Mouse (Mus musculus) testis, adult 2 months (tissue): ENCODE results near the gene Zbtb48.

ENCODE experiments used
- CTCF ChIP-seq: fragments of 200-500 bp; IDR thresholded peaks from 2 replicates; pipeline ENCODE4 v1.5.1; 2012; ENCODE audit warnings: low read depth, mild to moderate bottlenecking, inconsistent platforms, low read length, moderate library complexity; ENCODE audit not compliant: control insufficient read depth, insufficient read depth, insufficient replicate concordance
- POLR2A ChIP-seq: fragments of 200-500 bp; IDR thresholded peaks from 2 replicates; pipeline ENCODE4 v1.6.1; 2012; ENCODE audit warnings: low read depth, mild to moderate bottlenecking, inconsistent platforms, low read length, moderate library complexity; ENCODE audit not compliant: control insufficient read depth

DNA sequence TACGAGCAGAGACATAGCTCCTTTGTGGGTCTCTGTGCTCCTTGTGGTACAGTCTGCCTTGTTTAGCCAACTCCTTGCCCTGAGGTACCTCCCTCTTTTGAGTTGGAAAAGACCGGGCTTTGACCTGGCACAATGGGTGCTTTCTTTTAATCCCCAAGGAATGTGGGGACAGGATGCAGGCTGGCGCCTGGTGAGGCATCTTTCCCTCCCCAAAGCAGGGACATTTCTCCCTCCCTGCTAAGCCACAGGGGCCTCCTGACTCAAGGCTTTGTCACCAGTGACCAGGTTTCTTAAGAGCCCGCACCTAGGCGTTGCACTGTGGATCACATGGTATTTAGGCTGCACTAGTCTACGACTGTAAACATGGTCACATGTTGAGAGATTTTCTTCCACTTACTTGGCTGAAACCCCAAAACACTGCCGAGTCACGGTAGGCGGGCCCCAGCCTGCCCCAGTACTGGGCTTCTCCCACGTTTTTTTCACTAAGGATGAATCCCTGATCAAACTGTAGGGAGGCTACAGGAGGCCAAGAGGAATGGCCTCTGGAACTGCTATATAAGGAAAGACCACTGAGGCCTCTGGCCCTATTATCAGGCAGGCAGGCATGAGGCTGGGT is 17.3 kb downstream of the Zbtb48 start:
- TF ChIP-seq POLR2A (no peak), CTCF (no peak)
